Mouse (Mus musculus) spleen, postnatal 36 days (tissue): ENCODE measurements around the gene Tbx19.

Experiments used
- DNase-seq, 2 experiments: peaks; one replicate each; pipeline ENCODE4 v3.0.0; 2022; ENCODE audit warnings: low spot score in 2 of 2, mixed read lengths in 1 of 2

Tbx19 gene

GRCm38 (mm10) chr1:165184178-165184577 lies 23.6 kb upstream of the Tbx19 start:
- DNase-seq = no peak

DNA sequence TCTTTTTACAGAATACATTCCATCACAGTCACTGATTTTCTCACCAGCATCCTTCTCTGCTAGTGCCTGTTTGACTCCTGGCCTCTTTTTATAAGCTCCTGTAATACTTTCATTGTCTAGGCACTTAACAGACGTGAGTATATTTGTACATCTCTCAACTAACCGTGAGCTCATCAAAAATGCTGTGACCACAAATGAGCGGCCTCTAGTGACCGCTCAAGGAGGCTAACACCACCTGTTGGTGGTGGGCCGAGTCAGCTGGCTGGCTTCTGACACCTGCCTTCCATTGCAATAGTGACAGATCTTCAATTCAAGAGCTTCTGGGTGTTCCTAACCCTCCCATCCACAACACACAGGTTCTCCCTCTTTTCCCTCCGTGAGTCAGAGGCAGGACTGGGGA lies 22.8 kb upstream of the Tbx19 start:
- DNase-seq = no peak

- no peak for DNase-seq
Observed at GRCm38 (mm10) chr1:165179321-165179720, 18.7 kb upstream of the Tbx19 start.

- no peak for DNase-seq
Observed at GRCm38 (mm10) chr1:165178075-165178474, 17.5 kb upstream of the Tbx19 start.

DNA sequence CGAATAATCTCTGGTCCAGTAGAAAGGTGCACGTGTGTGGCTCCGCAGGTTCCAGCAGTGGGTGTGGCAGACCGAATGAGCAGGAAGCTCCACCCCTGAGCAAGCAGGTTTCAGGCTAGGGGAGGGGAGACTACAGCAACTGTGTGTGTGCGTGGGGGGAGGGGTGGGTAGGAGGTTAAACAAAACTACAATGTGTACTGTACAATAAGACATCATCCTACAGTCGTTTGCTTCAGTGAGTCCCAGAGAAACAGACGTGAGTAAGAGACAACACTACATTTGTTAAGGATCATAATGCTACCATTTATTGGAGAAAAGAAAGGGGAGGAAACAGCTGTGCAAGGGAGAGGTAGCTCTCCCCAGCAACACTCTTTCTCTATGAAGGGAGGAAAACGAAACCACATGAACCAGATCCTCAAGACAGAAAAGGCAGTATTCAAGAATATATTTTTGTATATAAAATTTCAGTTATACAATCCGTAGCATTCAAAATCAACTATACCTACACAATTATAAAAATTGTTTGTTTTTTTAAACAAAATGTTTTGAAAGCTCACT lies 13.6 kb upstream of the Tbx19 start:
- no peak for DNase-seq

- no peak for DNase-seq
Observed at GRCm38 (mm10) chr1:165171277-165171676, 10.7 kb upstream of the Tbx19 start.

- DNase-seq = no peak
Observed at GRCm38 (mm10) chr1:165170157-165170556, 9.6 kb upstream of the Tbx19 start.

GRCm38 (mm10) chr1:165169462-165169861 lies 8.9 kb upstream of the Tbx19 start:
- no peak for DNase-seq

- DNase-seq = no peak
Observed at GRCm38 (mm10) chr1:165164920-165165319, 4.3 kb upstream of the Tbx19 start.

DNA sequence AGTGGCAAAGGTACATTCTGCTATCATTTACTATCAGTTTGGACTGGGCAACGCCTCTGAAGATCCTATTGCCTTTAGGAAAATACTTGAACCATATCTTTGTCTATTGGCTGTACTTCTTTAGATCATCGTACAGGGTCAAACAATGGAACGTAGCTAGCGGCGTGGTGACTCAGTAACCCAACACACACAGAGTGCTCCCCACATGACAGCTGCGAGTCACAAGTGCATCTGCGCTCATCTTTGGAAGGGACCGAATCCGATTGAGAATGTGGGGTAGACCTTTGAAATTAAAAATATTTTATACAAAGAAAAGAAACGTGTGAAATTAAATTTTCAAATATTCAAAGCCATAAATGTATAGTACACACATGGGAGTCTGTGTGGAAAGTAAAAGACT lies 1.7 kb downstream of the Tbx19 start:
- no peak for DNase-seq

DNA sequence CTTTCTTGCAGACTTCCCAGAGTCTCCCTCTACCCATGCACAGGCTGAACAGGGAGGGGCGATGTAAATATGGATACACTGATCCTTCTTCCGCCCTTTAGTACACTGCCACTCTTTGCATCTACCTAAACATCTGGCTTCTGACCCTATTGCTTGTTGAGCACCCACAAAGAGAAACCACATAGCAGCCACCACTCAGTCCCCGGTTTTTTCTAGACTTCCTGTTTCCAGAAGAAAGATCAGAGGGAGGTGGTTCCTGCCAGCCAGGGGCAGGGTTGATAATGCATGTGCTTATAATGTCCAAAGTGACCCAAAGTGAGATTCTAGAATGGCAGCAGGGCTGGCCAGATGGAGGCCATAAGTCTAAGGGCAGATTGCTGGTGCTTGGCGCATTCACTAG lies 6.4 kb downstream of the Tbx19 start:
- peak; percentile 17 to 23 for DNase-seq

DNA sequence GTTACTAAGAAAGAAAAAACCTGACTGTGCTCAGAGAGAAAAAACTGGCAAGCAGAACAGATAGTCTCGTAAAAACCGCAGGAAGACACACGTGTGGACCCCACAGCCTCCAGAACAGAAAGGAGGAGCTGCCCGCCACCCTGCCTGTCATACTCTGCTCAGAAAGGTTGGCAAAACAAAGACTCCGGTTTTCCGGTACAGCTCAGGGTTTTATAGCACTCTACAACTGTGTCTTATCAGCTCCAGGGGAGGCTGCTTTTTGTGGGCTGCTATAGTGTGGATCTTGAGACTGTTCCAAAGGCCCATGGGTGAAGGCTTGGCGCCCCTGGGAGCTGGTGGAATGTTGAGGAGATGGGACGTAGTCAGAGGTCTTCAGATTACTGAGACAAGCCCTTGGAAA lies 9.4 kb downstream of the Tbx19 start:
- no peak for DNase-seq

DNA sequence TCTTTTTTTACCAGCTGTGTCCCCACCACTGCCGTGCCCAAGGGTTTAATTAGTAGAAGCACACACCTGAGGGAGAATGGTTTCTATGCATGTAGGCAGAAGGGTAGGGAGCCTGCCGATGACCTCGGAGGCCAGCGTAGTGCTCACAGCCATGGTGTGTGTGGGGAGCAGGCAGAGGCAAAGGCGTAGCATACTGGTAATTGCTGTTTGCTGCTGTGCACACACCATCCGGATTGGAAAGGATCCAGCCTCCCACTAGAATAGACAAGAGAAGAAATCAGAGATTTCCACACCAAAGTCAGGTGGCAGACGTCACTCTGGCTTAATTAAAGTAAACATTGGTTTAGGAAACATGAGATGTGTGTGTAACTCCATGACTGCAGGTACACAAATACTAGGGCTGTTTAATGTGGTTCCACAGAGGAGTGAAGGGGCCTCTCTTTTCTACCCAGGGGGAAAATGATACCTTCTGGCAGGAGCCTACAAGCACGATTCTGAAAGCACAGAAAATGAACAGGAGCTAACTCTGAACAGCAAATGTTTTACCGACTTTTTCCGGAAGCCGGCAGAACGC lies 18.1 kb downstream of the Tbx19 start:
- no peak for DNase-seq

DNA sequence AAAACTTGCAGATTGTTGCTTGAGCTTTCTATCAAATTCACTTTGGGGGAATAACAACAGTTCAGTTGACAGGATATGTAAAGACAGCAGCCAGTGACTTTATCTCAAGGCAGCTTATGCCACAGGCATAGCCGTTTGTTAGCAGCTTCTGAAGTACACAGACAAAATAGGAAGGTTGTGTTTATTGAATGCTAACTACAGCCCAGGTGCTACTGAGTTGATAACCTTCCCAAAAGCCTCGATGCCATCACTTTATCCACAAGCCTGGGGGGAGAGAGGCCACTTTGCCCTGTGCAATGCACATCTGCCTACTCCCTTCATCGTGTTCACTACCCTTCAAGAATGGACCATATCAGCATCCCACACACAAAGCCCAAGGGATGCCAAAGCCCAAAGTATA lies 20.3 kb downstream of the Tbx19 start:
- DNase-seq = no peak

DNA sequence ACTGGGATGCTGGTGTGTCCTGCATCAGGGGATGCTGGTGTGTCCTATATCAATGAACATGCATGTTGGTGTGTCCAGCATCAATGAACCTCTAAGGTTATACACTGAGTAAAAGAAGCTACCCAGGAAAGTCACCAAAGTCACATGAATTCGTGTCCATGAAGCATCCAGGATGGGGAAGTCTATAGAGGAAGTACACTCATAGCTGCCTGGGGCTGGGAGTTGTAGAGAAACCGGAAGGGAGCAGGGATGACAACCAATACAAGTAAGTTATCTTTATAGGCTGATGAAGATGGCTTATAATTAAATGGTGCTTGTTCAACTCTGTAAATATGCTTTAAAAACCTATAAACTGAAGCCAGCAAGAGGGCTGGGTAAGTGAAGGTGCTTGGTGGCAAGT lies 26.7 kb downstream of the Tbx19 start:
- no peak for DNase-seq

GRCm38 (mm10) chr1:165133279-165133678 lies 27.3 kb downstream of the Tbx19 start:
- DNase-seq = no peak

DNA sequence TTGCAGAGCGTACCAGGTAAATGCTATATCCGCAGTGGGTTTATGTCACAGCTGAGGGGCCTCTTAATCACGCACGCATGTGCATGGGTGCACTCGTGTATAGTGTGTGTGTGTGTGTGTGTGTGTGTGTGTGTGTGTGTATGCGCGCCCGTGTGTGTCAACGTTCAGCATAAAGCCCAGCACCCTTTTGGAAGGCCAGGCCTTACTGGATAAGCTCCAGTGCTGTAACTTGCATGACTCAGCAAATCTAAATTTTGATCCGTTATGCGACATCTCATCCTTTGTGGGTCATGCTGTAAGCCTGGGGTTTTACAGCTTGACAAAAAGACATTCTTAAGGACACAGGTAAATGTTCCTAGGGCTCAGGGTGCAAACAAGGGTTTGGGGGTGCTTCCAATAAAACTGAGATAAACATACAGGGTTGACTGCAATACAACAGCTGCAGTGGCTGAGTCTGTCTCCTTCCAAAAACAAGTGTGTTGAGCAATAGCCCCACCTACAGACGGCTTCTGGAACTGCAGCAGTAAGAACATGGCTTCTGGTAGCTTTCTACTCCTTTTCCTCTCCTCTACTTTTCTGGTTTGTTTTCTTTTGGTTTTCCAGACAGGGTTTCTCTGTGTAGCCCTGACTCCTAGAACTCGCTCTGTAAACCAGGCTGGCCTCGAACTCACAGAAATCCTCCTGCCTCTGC lies 28.2 kb downstream of the Tbx19 start:
- DNase-seq = peak; percentile 46 to 63

DNA sequence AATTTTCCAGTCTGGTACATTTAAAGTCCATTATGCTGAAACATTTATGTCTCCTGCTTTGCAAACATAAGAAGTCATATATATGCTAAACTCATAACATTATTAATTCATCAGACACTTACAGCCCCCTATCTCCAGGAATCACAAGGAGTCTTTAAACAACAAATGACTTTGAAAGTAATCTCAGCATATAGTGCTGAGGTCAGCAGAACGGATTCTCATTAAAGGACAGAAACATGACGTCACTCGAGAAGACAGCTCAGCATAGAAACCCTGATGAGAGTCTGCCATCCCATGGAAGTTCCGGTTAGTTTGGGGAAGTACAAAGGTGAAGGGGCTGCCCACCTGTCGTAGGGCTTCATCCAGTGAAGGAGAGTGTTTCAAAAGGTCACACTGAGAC lies 31.0 kb downstream of the Tbx19 start:
- no peak for DNase-seq

- DNase-seq = no peak
Observed at GRCm38 (mm10) chr1:165121096-165121495, 39.5 kb downstream of the Tbx19 start.

GRCm38 (mm10) chr1:165120349-165120898 lies 40.1 kb downstream of the Tbx19 start:
- DNase-seq = peak; percentile 63 to 75

GRCm38 (mm10) chr1:165119760-165120159 lies 40.8 kb downstream of the Tbx19 start:
- no peak for DNase-seq

DNA sequence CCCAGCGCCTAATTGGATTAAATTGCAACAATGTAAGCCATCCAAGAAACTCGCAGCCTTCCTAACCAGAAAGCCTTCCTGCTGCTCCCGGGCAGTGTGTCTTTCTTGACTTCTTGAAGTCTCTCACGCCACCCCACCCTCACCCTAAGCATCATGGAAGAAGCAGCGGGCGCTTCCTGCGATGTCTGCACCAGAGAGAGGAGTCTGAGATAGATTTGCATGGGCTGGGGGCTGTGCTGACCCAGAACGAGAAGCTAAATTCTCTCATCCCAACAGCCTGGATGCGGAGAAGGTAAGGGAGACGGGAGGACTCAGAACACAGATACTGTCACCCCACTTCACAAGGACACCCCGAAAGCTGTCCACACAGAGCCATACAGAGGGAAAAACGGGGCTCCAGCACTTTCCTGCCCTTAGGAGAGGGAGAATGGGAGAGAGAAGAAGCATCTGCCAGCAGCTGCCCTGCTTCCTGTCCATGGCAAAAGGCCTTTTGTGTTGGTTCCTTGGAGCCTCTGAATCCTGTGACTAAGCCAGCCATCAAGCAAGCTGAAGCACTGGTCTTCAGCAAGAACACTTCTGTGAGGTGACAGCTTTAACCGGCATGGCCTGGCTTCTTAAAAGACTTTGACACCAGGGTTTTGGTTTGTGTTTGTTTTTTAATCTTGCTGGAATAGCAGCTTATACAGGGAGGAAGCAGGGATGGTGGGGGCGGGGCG lies 41.4 kb downstream of the Tbx19 start:
- no peak for DNase-seq
